Mouse (Mus musculus) liver, postnatal 0 days (tissue): ENCODE data around the gene Kif5c. TPM values are rescaled to one million over a fixed set of nuclear protein-coding genes. Genes with fewer than 3 reads are reported as not detected.

ENCODE experiments used
- ATAC-seq: fragments of 200-750 bp; cut with Nextera tagmentation; 2 replicates; pipeline ENCODE4 v1.8.0; 2017; ENCODE audit warnings: mild to moderate bottlenecking, moderate library complexity
- DNase-seq: peaks from one replicate; pipeline ENCODE4 v3.0.0-alpha.2; 2016
- H3K27ac ChIP-seq: fragments of 300-500 bp; sonication (generic); 2 replicates; pipeline ENCODE4 v1.5.1; 2014; ENCODE audit warnings: antibody characterized with exemption, moderate library complexity, mild to moderate bottlenecking, low read depth
- H3K27me3 ChIP-seq: fragments of 300-500 bp; sonication (generic); 2 replicates; pipeline ENCODE4 v1.6.1; 2014; ENCODE audit warnings: low read length, control low read depth, mixed read lengths; ENCODE audit not compliant: insufficient read depth
- H3K36me3 ChIP-seq: fragments of 300-500 bp; sonication (generic); replicated peaks from 2 replicates; pipeline ENCODE4 v1.6.1; 2014; ENCODE audit warnings: mild to moderate bottlenecking, control low read depth, low read length, moderate library complexity, mixed read lengths; ENCODE audit not compliant: insufficient read depth
- H3K4me1 ChIP-seq: fragments of 300-500 bp; sonication (generic); 2 replicates; pipeline ENCODE4 v1.6.1; 2014; ENCODE audit warnings: antibody characterized with exemption, mild to moderate bottlenecking, control low read depth; ENCODE audit not compliant: insufficient read depth
- H3K4me2 ChIP-seq: fragments of 300-500 bp; sonication (generic); 2 replicates; pipeline ENCODE4 v1.6.1; 2014; ENCODE audit warnings: low read depth, mild to moderate bottlenecking, low read length, moderate library complexity, mixed read lengths
- H3K4me3 ChIP-seq: fragments of 300-500 bp; sonication (generic); 2 replicates; pipeline ENCODE4 v1.5.1; 2014; ENCODE audit warnings: low read depth, low read length
- H3K9ac ChIP-seq: fragments of 300-500 bp; sonication (generic); replicated peaks from 2 replicates; pipeline ENCODE4 v1.6.1; 2014; ENCODE audit warnings: mild to moderate bottlenecking, moderate library complexity
- H3K9me3 ChIP-seq: fragments of 300-500 bp; sonication (generic); 2 replicates; pipeline ENCODE4 v1.6.1; 2016; ENCODE audit warnings: mild to moderate bottlenecking, control low read depth, low read length, mixed read lengths
- CTCF ChIP-seq: sonication (generic); IDR thresholded peaks from 2 replicates; pipeline ENCODE4 v1.5.1; 2016; ENCODE audit warnings: antibody characterized with exemption, low read depth
- EP300 ChIP-seq: IDR thresholded peaks from 2 replicates; pipeline ENCODE4 v1.6.1; 2016; ENCODE audit warnings: antibody characterized with exemption, low read depth, mild to moderate bottlenecking
- WGBS: fragments of 180-500 bp; shearing (Covaris S2); extraction: QIAGEN DNeasy Blood & Tissue Kit; methylation state at CpG from one replicate; pipeline ENCODE4 v1.1.7; 2014; ENCODE audit not compliant: insufficient replicate concordance; 5-methylcytosine and 5-hydroxymethylcytosine counted together
- polyA plus RNA-seq: library from polyadenylated mRNA; unstranded; fragments of >200 nt; fragmentation: Nextera tagmentation; extraction: Ambion mirVana; gene quantifications from 2 replicates; pipeline ENCODE4 v1.2.1, GENCODE M21; 2015

Gene Kif5c
- polyA plus RNA-seq: 0.12 and 0.13 TPM in 2 replicates

DNA sequence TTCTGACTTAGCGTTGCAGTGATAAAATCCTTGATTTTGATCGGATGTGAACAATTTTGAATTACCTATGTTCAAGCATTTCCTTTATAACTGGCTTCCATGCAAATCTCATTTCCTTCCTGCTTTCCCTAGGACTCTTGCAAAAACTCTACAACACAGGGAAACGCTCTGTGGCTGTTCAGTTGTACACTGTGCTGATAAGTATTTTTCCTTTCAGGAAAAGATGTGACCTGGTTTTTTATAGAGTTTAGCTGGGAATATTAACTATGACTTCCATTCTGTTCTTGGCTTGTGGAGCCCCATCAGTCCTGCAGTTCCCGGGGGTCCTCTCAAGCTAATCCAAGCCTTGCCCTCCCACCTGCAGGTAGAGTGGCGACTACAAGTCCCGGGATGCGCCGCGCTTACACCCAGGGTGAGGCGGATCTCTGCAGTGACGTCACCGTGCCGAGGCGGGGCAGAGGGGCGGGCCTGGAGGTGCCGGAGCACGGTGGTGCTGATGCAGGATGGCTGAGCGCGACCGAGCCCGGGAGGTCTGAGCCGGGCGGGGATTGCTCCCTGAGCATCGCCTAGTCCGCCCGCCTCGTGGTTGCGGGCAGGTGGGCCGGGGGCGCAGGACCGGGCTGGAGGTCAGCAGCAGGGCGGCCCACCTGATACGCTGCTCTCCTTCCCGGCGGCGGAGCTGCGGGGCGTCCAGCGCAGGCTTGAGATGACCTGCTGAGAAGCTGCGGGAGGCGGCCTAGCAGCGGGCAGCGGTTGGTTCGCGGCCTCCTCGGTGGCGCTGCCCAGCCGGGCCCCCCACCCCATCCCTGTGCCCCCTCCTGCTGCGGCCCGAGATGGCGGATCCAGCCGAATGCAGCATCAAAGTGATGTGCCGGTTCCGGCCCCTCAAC lies at the start of gene Kif5c:
Gene Kif5c, plus strand, starts transcription at position 470 of the 890 bp plus-strand sequence.
- H3K9ac ChIP-seq: no peak within 1 kb of the TSS
- peak within 1 kb of the TSS; percentile 50 for H3K4me3 ChIP-seq
- WGBS: 8% methylated on average over 41 of the region's 54 CpGs
- no peaks in the 10 kb centered on the region for H3K9me3 ChIP-seq
- peak within 1 kb of the TSS; percentile 69 for H3K4me2 ChIP-seq
- ATAC-seq: peak; percentile 80
- H3K27ac ChIP-seq: no peak within 1 kb of the TSS
- peak; percentile 83 for DNase-seq
- TF ChIP-seq CTCF: no peak
- TF ChIP-seq EP300: no peak
- H3K27me3 ChIP-seq: peaks cover 27% of the 10 kb centered on the region
- no peaks in the 10 kb centered on the region for H3K36me3 ChIP-seq
- H3K4me1 ChIP-seq: peaks cover 11% of the 10 kb centered on the region

- DNase-seq: no peak
- no peak overlapping the region for H3K9ac ChIP-seq
- no peaks in the 10 kb centered on the region for H3K36me3 ChIP-seq
- H3K27ac ChIP-seq: no peak overlapping the region
- no peak for TF ChIP-seq CTCF
- TF ChIP-seq EP300: no peak
- no peaks in the 10 kb centered on the region for H3K9me3 ChIP-seq
- WGBS: 63% methylated on average over 16 of the region's 16 CpGs
- H3K27me3 ChIP-seq: no peaks in the 10 kb centered on the region
- no peak for ATAC-seq
- H3K4me1 ChIP-seq: no peaks in the 10 kb centered on the region
- H3K4me3 ChIP-seq: no peak overlapping the region
- no peak overlapping the region for H3K4me2 ChIP-seq
These were observed 49.0 kb upstream of the Kif5c start for GRCm38 (mm10) chr2:49569862-49570777.

DNA sequence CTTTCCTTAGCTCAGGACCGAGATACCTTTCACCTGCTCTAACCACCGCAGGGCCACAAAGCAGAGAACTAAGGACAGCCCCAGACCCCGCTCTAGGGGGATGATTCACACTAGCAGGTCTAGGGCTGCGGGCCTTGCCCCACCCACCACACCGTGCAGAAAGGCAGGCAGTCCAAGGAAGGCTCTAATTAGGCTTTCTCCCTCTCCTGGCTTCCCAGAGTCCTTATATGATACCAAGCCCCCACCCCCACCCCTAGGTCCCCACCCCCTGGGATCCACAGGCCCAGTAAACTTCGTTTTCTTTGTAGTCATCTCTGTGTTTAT lies 48.4 kb upstream of the Kif5c start:
- ATAC-seq (no peak), DNase-seq (no peak)
- no peak overlapping the region for H3K4me3 ChIP-seq
- no peaks in the 10 kb centered on the region for H3K9me3 ChIP-seq
- TF ChIP-seq CTCF (no peak), EP300 (no peak)
- no peak overlapping the region for H3K4me2 ChIP-seq
- no peaks in the 10 kb centered on the region for H3K4me1 ChIP-seq
- no peaks in the 10 kb centered on the region for H3K27me3 ChIP-seq
- 37% methylated on average over 6 of the region's 6 CpGs for WGBS
- H3K36me3 ChIP-seq: no peaks in the 10 kb centered on the region
- no peak overlapping the region for H3K27ac ChIP-seq
- no peak overlapping the region for H3K9ac ChIP-seq

- Histone ChIP-seq H3K36me3 (no peaks in the 10 kb centered on the region), H3K4me2 (no peak overlapping the region), H3K9ac (no peak overlapping the region), H3K27me3 (no peaks in the 10 kb centered on the region), H3K27ac (no peak overlapping the region), H3K4me3 (no peak overlapping the region), H3K4me1 (no peaks in the 10 kb centered on the region), H3K9me3 (no peaks in the 10 kb centered on the region)
- no peak for ATAC-seq
- no peak for DNase-seq
- 68% methylated on average over 11 of the region's 11 CpGs for WGBS
- TF ChIP-seq EP300 (no peak), CTCF (no peak)
These were observed 47.8 kb upstream of the Kif5c start for GRCm38 (mm10) chr2:49571159-49571920.

DNA sequence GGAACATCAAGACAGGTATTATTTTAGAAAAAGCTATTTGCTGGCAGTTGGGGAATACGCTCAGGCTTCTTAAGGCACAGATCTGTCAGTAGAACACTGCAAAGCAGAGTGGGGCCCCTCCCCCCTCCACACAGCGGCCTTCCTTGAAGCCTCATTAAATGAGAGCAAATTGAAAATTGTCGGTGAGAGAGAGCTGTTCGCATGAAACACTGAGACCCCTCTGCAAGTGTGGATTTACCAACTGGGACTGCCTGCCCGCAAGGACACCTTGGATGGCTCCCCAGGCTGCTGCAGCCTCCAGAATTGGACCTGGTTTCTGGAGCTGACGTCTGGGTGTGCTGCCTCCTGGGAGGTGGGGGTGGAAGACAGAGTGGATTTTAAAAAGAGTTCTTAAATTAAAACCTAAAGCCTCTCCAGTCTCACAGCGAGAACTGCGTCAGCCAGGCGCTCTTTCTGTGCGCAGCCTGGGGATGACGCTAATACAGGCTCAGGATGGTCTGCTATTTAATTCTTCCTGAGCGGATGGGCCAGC lies 46.9 kb upstream of the Kif5c start:
- no peak overlapping the region for H3K4me3 ChIP-seq
- WGBS: 75% methylated on average over 12 of the region's 12 CpGs
- H3K9me3 ChIP-seq: no peaks in the 10 kb centered on the region
- no peak overlapping the region for H3K27ac ChIP-seq
- DNase-seq (no peak), ATAC-seq (no peak)
- no peaks in the 10 kb centered on the region for H3K4me1 ChIP-seq
- H3K27me3 ChIP-seq: no peaks in the 10 kb centered on the region
- H3K4me2 ChIP-seq: no peak overlapping the region
- no peak overlapping the region for H3K9ac ChIP-seq
- no peaks in the 10 kb centered on the region for H3K36me3 ChIP-seq
- TF ChIP-seq EP300 (no peak), CTCF (no peak)
